Mouse (Mus musculus): ENCODE results near the gene B3gnt7. TPM values are rescaled to one million over a fixed set of nuclear protein-coding genes. Genes with fewer than 3 reads are reported as not detected.
A peak's percentile ranks its signal among the peaks of the same experiment; 100 is the strongest.

The B3gnt7 gene
- polyA plus RNA-seq, 1 experiment from 2014 or later = 6.2 TPM

- Histone ChIP-seq H3K4me3 (no peak overlapping the region), H3K4me1 (peaks cover 54% of the 10 kb centered on the region), H3K36me3 (replicated peaks) (peaks cover 16% of the 10 kb centered on the region), H3K27ac (replicated peaks) (0 out of 2 replicates have a peak overlapping the region, but pooled peaks have one; percentile 6), H3K9me3 (no peaks in the 10 kb centered on the region; the same call in 1 of the 2 replicates), H3K27me3 (replicated peaks; ENCODE audit: low read depth, poor library complexity, severe bottlenecking) (peaks cover 75% of the 10 kb centered on the region)
- WGBS = 82% methylated on average over 3 of the region's 3 CpGs
- no peak for DNase-seq (ENCODE audit: low spot score)
Measured at GRCm38 (mm10) chr1:86306686-86307085, 4.1 kb downstream of the B3gnt7 start.

- WGBS = 90% methylated on average over 7 of the region's 7 CpGs
- peaks cover 70% of the 10 kb centered on the region for H3K27me3 ChIP-seq (replicated peaks; ENCODE audit: low read depth, poor library complexity, severe bottlenecking)
- no peak overlapping the region for H3K27ac ChIP-seq (replicated peaks)
- no peak for DNase-seq (ENCODE audit: low spot score)
- no peaks in the 10 kb centered on the region; the same call in 1 of the 2 replicates for H3K9me3 ChIP-seq
- peaks cover 16% of the 10 kb centered on the region for H3K36me3 ChIP-seq (replicated peaks)
- no peak overlapping the region for H3K4me3 ChIP-seq
- peaks cover 52% of the 10 kb centered on the region for H3K4me1 ChIP-seq
Measured at GRCm38 (mm10) chr1:86307177-86307762, 4.6 kb downstream of the B3gnt7 start.

- H3K4me3 ChIP-seq = no peak overlapping the region
- peak; percentile 24 for DNase-seq (ENCODE audit: low spot score)
- H3K27ac ChIP-seq (replicated peaks) = peak overlapping the region; percentile 63
- no peaks in the 10 kb centered on the region; the same call in 1 of the 2 replicates for H3K9me3 ChIP-seq
- peaks cover 16% of the 10 kb centered on the region for H3K36me3 ChIP-seq (replicated peaks)
- WGBS = 27% methylated on average over 4 of the region's 4 CpGs
- peaks cover 64% of the 10 kb centered on the region for H3K27me3 ChIP-seq (replicated peaks; ENCODE audit: low read depth, poor library complexity, severe bottlenecking)
- peaks cover 44% of the 10 kb centered on the region for H3K4me1 ChIP-seq
Measured at GRCm38 (mm10) chr1:86307871-86308641, 5.4 kb downstream of the B3gnt7 start.

- Histone ChIP-seq H3K4me3 (no peak overlapping the region), H3K27ac (replicated peaks) (no peak overlapping the region), H3K27me3 (replicated peaks; ENCODE audit: low read depth, poor library complexity, severe bottlenecking) (peaks cover 56% of the 10 kb centered on the region), H3K9me3 (no peaks in the 10 kb centered on the region; the same call in 1 of the 2 replicates), H3K36me3 (replicated peaks) (peaks cover 16% of the 10 kb centered on the region), H3K4me1 (peaks cover 35% of the 10 kb centered on the region)
- no peak for DNase-seq (ENCODE audit: low spot score)
- WGBS = 91% methylated on average over 7 of the region's 7 CpGs
Measured at GRCm38 (mm10) chr1:86309270-86309833, 6.7 kb downstream of the B3gnt7 start.

- Histone ChIP-seq H3K27me3 (replicated peaks; ENCODE audit: low read depth, poor library complexity, severe bottlenecking) (peaks cover 43% of the 10 kb centered on the region), H3K27ac (replicated peaks) (peak overlapping the region; percentile 8; the same call in 1 of the 2 replicates), H3K4me1 (peaks cover 33% of the 10 kb centered on the region), H3K9me3 (no peaks in the 10 kb centered on the region), H3K4me3 (no peak overlapping the region), H3K36me3 (replicated peaks) (peaks cover 10% of the 10 kb centered on the region)
- no peak for DNase-seq (ENCODE audit: low spot score)
- WGBS = 14% methylated on average over 15 of the region's 15 CpGs
Measured at GRCm38 (mm10) chr1:86310536-86311310, 8.1 kb downstream of the B3gnt7 start.

GRCm38 (mm10) chr1:86311467-86312005, 8.9 kb downstream of the B3gnt7 start:
- no peaks in the 10 kb centered on the region for H3K9me3 ChIP-seq
- H3K4me3 ChIP-seq = no peak overlapping the region
- H3K4me1 ChIP-seq = peaks cover 33% of the 10 kb centered on the region
- WGBS = 26% methylated on average over 10 of the region's 10 CpGs
- no peak overlapping the region for H3K27ac ChIP-seq (replicated peaks)
- peaks cover 2% of the 10 kb centered on the region; the same call in 1 of the 2 replicates for H3K36me3 ChIP-seq (replicated peaks)
- H3K27me3 ChIP-seq (replicated peaks; ENCODE audit: low read depth, poor library complexity, severe bottlenecking) = peaks cover 35% of the 10 kb centered on the region
- peak; percentile 32 for DNase-seq (ENCODE audit: low spot score)

GRCm38 (mm10) chr1:86312269-86312668, 9.6 kb downstream of the B3gnt7 start:
- Histone ChIP-seq H3K4me3 (no peak overlapping the region), H3K27me3 (replicated peaks; ENCODE audit: low read depth, poor library complexity, severe bottlenecking) (peaks cover 31% of the 10 kb centered on the region), H3K36me3 (replicated peaks) (no peaks in the 10 kb centered on the region), H3K9me3 (no peaks in the 10 kb centered on the region), H3K27ac (replicated peaks) (no peak overlapping the region), H3K4me1 (peaks cover 30% of the 10 kb centered on the region)
- DNase-seq (ENCODE audit: low spot score) = no peak
- WGBS = 71% methylated on average over 3 of the region's 3 CpGs

GRCm38 (mm10) chr1:86313096-86313771, 10.6 kb downstream of the B3gnt7 start:
- Histone ChIP-seq H3K27ac (replicated peaks) (no peak overlapping the region), H3K4me3 (0 out of 2 replicates have a peak overlapping the region, but pooled peaks have one; percentile 18), H3K36me3 (replicated peaks) (no peaks in the 10 kb centered on the region), H3K27me3 (replicated peaks; ENCODE audit: low read depth, poor library complexity, severe bottlenecking) (peaks cover 28% of the 10 kb centered on the region), H3K4me1 (peaks cover 25% of the 10 kb centered on the region), H3K9me3 (no peaks in the 10 kb centered on the region)
- 40% methylated on average over 16 of the region's 16 CpGs for WGBS
- DNase-seq (ENCODE audit: low spot score) = no peak

- no peak overlapping the region for H3K27ac ChIP-seq (replicated peaks)
- no peaks in the 10 kb centered on the region for H3K36me3 ChIP-seq (replicated peaks)
- H3K4me3 ChIP-seq = 0 out of 2 replicates have a peak overlapping the region, but pooled peaks have one; percentile 18
- peaks cover 22% of the 10 kb centered on the region for H3K4me1 ChIP-seq
- peak; percentile 29 for DNase-seq (ENCODE audit: low spot score)
- 24% methylated on average over 15 of the region's 15 CpGs for WGBS
- no peaks in the 10 kb centered on the region for H3K9me3 ChIP-seq
- peaks cover 27% of the 10 kb centered on the region for H3K27me3 ChIP-seq (replicated peaks; ENCODE audit: low read depth, poor library complexity, severe bottlenecking)
Measured at GRCm38 (mm10) chr1:86313772-86314125, 11.1 kb downstream of the B3gnt7 start.

GRCm38 (mm10) chr1:86320822-86321413, 18.3 kb downstream of the B3gnt7 start:
- no peaks in the 10 kb centered on the region for H3K9me3 ChIP-seq
- H3K4me3 ChIP-seq = no peak overlapping the region
- DNase-seq (ENCODE audit: low spot score) = no peak
- no peaks in the 10 kb centered on the region for H3K36me3 ChIP-seq (replicated peaks)
- H3K4me1 ChIP-seq = no peaks in the 10 kb centered on the region
- 86% methylated on average over 7 of the region's 8 CpGs for WGBS
- no peak overlapping the region for H3K27ac ChIP-seq (replicated peaks)
- H3K27me3 ChIP-seq (replicated peaks; ENCODE audit: low read depth, poor library complexity, severe bottlenecking) = no peaks in the 10 kb centered on the region

- 39% methylated on average over 2 of the region's 2 CpGs for WGBS
- Histone ChIP-seq H3K4me3 (no peak overlapping the region), H3K27me3 (replicated peaks; ENCODE audit: low read depth, poor library complexity, severe bottlenecking) (no peaks in the 10 kb centered on the region), H3K27ac (replicated peaks) (no peak overlapping the region), H3K9me3 (no peaks in the 10 kb centered on the region), H3K4me1 (no peaks in the 10 kb centered on the region), H3K36me3 (replicated peaks) (no peaks in the 10 kb centered on the region)
- DNase-seq (ENCODE audit: low spot score) = no peak
Measured at GRCm38 (mm10) chr1:86336330-86336729, 33.7 kb downstream of the B3gnt7 start.

All from embryonic facial prominence, embryonic 10.5 days (tissue).